Mouse (Mus musculus) right cerebral cortex, postnatal 25 days (tissue): ENCODE data around the gene Atg2a.
A peak's percentile ranks its signal among the peaks of the same experiment; 100 is the strongest.
"Not testable (repeated sequence)": the region's sequence is repeated elsewhere in the genome, so short reads cannot be mapped to it uniquely, and the experiment has no call there.

Experiments used
- DNase-seq: peaks from one replicate; pipeline ENCODE4 v3.0.0; 2022

Atg2a gene

GRCm38 (mm10) chr19:6276426-6277421, 35.3 kb downstream of the Atg2a start, which contains the start of gene Ehd1:
Gene Ehd1 (plus strand): TSS chr19:6276725.
- peak; percentile 95 for DNase-seq

- no peak for DNase-seq
These were observed 36.4 kb downstream of the Atg2a start for GRCm38 (mm10) chr19:6277661-6278438.

DNA sequence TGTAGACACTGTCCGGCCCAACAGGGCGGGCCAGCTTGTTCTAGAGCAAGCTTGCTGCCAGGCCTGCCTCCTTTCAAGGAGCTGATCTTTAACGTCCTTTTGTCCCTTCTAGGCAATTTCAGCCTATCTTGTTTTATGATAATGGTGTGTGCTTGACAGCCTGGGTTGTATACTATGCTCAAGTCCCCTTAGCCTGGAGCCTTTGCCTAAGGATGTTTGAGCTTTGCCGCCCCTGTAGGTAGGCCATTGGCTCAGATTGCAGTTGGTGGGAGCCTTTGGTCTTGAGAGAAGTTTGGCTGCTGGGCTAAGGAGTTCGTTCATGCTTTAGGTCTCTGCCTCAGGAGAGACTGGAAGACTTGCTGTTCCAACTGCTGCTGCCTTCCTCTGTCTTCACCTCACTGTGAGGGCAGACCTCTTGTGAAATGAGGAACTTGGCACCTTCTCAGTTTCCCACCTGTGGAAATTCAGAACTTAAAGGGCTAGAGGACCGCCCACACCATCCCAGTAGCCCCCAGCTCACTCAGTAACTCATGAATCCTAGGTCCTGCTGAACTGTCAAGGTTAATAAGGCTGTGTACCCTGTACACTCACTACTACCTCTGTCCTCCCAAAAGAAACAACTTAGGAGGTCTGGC, 37.1 kb downstream of the Atg2a start:
- no peak for DNase-seq

DNA sequence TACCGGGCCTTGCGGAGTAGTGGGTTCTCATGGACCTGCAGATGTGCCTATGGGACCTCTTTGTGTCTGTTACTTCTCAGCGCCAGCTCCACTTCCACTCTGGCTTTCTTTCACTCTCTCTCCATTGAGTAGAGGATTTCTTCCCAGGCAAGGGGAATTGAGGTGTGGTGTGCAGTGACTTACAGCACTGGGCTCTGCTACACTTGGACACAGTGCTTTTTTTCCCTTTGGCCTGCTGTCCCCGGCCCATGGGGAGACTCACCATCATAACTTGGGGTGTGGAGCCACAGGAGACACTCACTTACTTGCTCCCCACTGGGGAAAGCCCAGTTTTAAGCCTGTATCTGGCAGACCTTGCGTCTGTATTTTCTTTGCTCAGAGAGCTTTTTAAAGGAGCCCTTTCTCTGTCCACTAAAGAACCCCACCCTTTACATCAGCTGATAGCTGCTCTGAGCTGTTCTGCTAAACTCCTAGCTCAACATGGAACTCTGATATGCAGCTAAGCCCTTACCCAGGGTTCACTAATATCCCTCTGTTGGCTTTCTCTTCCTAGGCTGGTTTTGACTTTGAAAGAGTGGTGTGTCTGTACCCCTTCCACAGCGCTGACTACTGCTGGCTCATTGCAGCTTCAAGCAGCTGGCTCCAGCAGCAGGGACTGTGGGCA, 38.1 kb downstream of the Atg2a start:
- no peak for DNase-seq

- no peak for DNase-seq
These were observed 39.1 kb downstream of the Atg2a start for GRCm38 (mm10) chr19:6280554-6280953.

- no peak for DNase-seq
These were observed 39.9 kb downstream of the Atg2a start for GRCm38 (mm10) chr19:6281122-6282020.

DNA sequence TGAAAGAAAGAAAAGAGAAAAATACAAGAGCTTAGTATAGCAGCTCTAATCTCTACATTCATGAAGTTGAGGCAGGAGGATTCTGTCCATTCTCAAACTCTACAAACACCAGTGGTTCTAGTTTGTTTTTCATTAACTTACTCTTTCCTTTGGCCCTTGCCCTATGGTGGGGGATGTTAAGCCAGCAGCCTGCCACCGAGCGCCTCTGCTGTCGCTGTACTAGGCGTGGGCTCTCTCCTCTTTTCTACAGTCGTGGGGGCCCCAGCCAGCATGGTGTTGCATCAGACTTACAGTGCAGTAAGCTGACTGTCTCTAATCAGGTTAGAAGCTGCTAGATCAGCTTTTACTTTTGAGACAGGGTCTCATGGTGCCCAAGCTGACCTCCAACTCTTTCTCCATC, 41.5 kb downstream of the Atg2a start:
- DNase-seq: no peak

DNA sequence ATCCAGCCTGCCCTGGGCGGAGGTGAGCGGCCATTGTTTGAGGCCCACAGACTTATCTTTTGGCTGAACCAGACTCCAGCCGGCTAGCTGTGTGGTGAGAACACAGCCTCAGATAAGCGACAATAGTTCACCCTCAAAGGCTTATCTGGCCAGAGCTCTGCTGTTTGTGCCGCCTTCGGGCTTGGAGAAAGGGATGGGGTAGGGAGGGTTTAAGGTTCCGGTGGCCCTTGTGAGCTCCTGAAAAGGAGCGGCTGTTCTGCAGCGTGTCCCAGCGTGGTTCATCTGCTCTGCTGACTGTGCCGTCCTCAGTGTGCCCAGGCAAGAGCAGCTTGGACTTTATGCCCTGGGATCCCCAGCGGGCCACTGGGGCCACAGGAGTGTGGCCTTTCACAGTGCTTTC, 43.0 kb downstream of the Atg2a start:
- no peak for DNase-seq

GRCm38 (mm10) chr19:6285226-6285625, 43.8 kb downstream of the Atg2a start:
- no peak for DNase-seq

DNA sequence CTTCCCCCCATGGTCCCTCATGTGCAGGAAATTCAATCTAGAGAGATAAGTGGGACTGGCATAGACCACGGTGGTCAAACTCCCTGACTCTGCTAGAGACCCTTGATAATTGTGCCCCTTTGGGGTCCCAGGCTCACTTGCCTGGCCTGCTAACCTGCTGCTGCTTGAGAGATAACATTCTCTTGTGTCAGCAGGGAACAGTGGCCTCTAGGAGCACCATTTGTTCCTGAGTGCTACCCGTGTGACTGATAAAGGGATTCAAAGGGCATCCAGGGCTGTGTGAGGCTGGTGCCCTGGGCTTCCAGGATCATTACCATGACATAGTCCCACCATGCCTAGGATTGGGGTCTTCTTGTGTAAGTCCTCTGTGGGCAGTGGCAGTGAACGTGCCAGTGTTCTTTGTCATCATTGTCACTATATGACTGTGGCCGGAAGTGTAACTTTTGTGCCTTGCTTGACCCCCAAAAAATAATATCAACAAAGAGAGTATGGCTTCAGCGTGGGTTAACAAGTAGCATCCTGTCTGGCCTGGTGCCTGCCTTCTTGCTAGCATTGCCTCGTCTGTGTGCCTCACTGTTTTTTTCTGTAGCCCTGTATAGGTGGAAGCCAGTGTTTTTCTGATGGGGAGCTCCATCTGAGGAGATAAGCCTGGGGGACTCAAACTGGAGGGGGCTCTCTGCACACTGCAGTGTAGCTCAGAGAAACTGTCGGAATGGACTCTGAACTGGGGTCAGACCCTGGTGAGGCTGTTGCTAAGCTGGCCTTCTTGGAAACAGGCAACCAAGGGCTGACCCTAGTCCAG, 44.4 kb downstream of the Atg2a start:
- DNase-seq: no peak

GRCm38 (mm10) chr19:6286434-6287401, 45.2 kb downstream of the Atg2a start:
- no peak for DNase-seq

DNA sequence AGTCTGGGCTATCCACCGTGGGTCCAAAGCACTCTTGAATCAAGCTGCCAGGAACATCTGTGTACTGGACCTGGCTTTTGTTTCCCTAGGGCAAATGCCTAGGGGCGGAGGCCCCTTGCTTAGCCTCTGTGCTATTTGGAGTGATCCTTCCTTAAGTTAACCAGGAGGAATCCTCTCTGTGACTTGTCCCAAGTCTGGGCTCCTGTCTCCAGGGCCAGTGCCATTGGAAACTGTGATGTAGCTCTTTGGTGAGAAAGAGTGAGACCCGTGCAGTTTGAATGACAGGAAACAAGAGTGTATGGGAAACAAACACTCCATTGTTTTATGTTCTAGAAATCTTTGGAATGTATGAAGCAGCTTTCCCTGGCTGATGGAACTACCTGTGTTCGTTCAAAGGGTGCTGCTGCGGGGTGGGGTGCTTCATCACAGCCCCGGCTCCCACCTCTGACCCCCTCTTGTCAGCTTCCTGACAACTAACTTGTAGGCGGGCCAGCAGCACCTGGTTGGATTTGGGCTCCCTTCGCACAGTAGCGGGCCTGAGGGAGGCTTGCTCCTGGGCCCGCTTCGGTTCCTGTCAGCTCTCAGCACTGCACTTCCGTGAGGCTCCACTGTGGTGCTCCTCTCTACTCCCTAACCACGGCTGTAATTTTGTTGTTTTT, 46.9 kb downstream of the Atg2a start:
- DNase-seq: no peak

- DNase-seq: no peak
These were observed 48.3 kb downstream of the Atg2a start for GRCm38 (mm10) chr19:6289696-6290238.

DNA sequence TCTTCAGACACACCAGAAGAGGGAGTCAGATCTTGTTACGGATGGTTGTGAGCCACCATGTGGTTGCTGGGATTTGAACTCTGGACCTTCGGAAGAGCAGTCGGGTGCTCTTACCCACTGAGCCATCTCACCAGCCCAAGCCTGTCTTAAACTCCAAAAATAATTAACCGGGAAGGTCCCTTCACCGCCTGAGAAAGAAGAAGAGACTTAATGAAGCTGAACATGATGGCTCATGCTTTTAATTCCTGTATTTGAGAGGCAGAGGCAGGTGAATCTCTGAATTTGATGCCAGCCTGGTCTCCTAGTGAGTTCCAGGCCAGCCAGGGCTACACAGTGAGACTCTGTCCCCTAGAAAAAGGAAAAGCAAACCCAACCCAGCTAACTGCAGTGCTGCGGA, 49.2 kb downstream of the Atg2a start:
- not testable (repeated sequence) for DNase-seq

DNA sequence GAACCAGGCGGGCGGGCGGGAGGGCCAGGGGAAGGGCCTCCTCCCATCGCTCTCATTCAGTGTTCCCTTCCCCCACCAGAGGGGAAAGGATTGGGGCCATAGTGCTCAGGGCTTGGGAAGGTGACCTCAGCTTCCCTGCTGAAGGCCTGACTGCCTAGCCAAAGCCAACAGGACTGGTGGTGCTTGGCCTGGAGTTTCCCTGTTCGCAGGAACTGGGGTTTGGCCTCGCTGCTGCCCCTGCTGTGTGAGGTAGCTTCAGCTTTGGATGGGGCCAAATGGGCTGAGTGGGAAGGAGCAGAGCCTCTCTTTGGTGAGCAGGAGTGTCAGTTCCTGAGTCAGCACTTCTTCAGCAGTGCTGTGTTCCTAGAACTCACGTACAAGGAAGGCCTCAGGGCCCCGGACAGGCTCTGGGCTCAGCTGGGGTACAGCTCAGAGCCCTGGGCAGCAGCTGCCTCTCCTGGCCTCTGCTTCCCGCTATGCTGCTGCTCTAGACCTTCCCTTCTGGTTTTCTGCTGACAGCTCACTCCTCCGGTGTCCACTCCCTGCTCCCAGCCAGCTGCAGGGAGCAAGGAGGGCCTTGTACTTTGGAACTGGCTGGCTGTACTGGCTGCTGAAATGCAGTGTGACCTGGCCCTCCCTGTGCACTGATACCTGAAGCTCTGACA, 49.8 kb downstream of the Atg2a start:
- DNase-seq: no peak

DNA sequence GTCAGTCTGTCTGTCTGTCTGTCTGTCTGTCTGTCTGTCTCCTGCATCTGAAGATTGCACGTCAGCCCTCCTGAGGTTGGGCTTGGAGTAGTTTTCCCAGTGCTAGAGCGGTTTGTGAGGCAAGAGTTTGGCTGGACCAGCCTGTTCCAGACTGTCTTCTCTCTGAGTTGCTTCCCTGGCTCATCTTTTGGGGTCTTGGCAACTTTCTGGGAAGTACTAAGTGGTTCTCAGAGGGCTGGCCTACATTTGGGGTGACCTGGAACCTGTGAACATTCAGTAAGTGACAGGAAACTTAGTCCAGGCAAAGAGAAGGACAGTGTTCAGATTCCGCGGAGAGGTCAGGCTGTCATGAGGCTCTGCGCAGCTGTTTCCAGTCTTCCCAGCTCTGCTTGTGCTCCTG, 50.8 kb downstream of the Atg2a start:
- no peak for DNase-seq

DNA sequence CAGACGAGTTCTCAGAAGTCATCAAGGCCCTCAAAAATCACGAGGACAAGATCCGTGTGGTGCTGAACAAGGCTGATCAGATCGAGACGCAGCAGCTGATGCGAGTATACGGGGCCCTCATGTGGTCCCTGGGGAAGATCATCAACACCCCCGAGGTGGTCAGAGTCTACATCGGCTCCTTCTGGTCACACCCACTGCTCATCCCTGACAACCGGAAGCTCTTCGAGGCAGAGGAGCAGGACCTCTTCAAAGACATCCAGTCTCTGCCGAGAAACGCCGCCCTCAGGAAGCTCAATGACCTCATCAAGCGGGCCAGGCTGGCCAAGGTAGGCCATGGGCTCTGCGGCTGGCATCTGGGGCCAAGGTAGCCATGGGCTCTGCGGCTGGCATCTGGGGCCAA, 52.8 kb downstream of the Atg2a start:
- DNase-seq: no peak
